Mouse (Mus musculus): Measurements from ENCODE around the gene Arpc1a. TPM values are rescaled to one million over a fixed set of nuclear protein-coding genes. Genes with fewer than 3 reads are reported as not detected.
"Not testable (repeated sequence)": the region's sequence is repeated elsewhere in the genome, so short reads cannot be mapped to it uniquely, and the experiment has no call there.

Arpc1a gene
- polyA plus RNA-seq (2015; fragmentation: Nextera tagmentation; extraction: Ambion mirVana), result 127 and 129 TPM in 2 replicates

GRCm38 (mm10) chr5:145083632-145084451, at the start of gene Arpc1a, which contains the start of gene Kpna7:
Gene Arpc1a, plus strand, starts transcription at chr5:145083830.
Gene Kpna7, minus strand, starts transcription at chr5:145084030.
- no peaks in the 10 kb centered on the region for H3K36me3 ChIP-seq (ENCODE audit: insufficient read depth, low read length)
- H3K27ac ChIP-seq (ENCODE audit: low read length), result peak within 1 kb of the TSS; percentile 85
- H3K9ac ChIP-seq (replicated peaks; ENCODE audit: low read depth), result peak within 1 kb of the TSS; percentile 93
- ATAC-seq, result peak; percentile 98
- no peaks in the 10 kb centered on the region for H3K9me3 ChIP-seq (ENCODE audit: low read length)
- peak within 1 kb of the TSS; percentile 85 for H3K4me2 ChIP-seq (replicated peaks; ENCODE audit: low read depth, low read length)
- under 1% methylated on average over 53 of the region's 54 CpGs for WGBS
- H3K4me3 ChIP-seq (ENCODE audit: low read depth, low read length), result peak within 1 kb of the TSS; percentile 89
- DNase-seq (ENCODE audit: low spot score), result peak; percentile 98
- no peak for TF ChIP-seq CTCF (IDR thresholded peaks at IDR 0.05)
- TF ChIP-seq EP300 (IDR thresholded peaks at IDR 0.05), result no peak
- no peaks in the 10 kb centered on the region for H3K27me3 ChIP-seq (replicated peaks; ENCODE audit: insufficient read depth, low read length)
- peaks cover 4% of the 10 kb centered on the region; the same call in 1 of the 2 replicates for H3K4me1 ChIP-seq (ENCODE audit: insufficient read depth, low read depth, low read length)

- DNase-seq (ENCODE audit: low spot score), result no peak
- no peaks in the 10 kb centered on the region for H3K9me3 ChIP-seq (ENCODE audit: low read length)
- TF ChIP-seq EP300 (IDR thresholded peaks at IDR 0.05) (no peak), CTCF (IDR thresholded peaks at IDR 0.05) (peak; percentile 52)
- no peaks in the 10 kb centered on the region for H3K27me3 ChIP-seq (replicated peaks; ENCODE audit: insufficient read depth, low read length)
- WGBS, result 36% methylated on average over 4 of the region's 4 CpGs
- no peak overlapping the region for H3K27ac ChIP-seq (ENCODE audit: low read length)
- H3K9ac ChIP-seq (replicated peaks; ENCODE audit: low read depth), result no peak overlapping the region
- no peaks in the 10 kb centered on the region for H3K36me3 ChIP-seq (ENCODE audit: insufficient read depth, low read length)
- no peak for ATAC-seq
- no peak overlapping the region for H3K4me2 ChIP-seq (replicated peaks; ENCODE audit: low read depth, low read length)
- no peak overlapping the region for H3K4me3 ChIP-seq (ENCODE audit: low read depth, low read length)
- H3K4me1 ChIP-seq (ENCODE audit: insufficient read depth, low read depth, low read length), result no peaks in the 10 kb centered on the region
Measured at GRCm38 (mm10) chr5:145041628-145042027, 42.0 kb upstream of the Arpc1a start.

- H3K4me3 ChIP-seq (ENCODE audit: low read depth, low read length); H3K4me1 ChIP-seq (ENCODE audit: insufficient read depth, low read depth, low read length); H3K4me2 ChIP-seq (replicated peaks; ENCODE audit: low read depth, low read length); DNase-seq (ENCODE audit: low spot score); H3K36me3 ChIP-seq (ENCODE audit: insufficient read depth, low read length); ATAC-seq; H3K27me3 ChIP-seq (replicated peaks; ENCODE audit: insufficient read depth, low read length); H3K27ac ChIP-seq (ENCODE audit: low read length); H3K9me3 ChIP-seq (ENCODE audit: low read length); H3K9ac ChIP-seq (replicated peaks; ENCODE audit: low read depth): not testable (repeated sequence)
- WGBS, result 42% methylated on average over 3 of the region's 3 CpGs
Measured at GRCm38 (mm10) chr5:145042690-145043089, 40.9 kb upstream of the Arpc1a start, which contains the start of gene 1700018F24Rik. Gene 1700018F24Rik, plus strand, starts transcription at chr5:145042990.

GRCm38 (mm10) chr5:145054187-145054586, 29.4 kb upstream of the Arpc1a start:
- H3K4me1 ChIP-seq (ENCODE audit: insufficient read depth, low read depth, low read length); H3K27ac ChIP-seq (ENCODE audit: low read length); ATAC-seq; H3K27me3 ChIP-seq (replicated peaks; ENCODE audit: insufficient read depth, low read length); H3K9me3 ChIP-seq (ENCODE audit: low read length); H3K36me3 ChIP-seq (ENCODE audit: insufficient read depth, low read length); H3K9ac ChIP-seq (replicated peaks; ENCODE audit: low read depth); H3K4me2 ChIP-seq (replicated peaks; ENCODE audit: low read depth, low read length); H3K4me3 ChIP-seq (ENCODE audit: low read depth, low read length); DNase-seq (ENCODE audit: low spot score): not testable (repeated sequence)
- 38% methylated on average over 3 of the region's 3 CpGs for WGBS

- DNase-seq (ENCODE audit: low spot score), result no peak
- H3K27me3 ChIP-seq (replicated peaks; ENCODE audit: insufficient read depth, low read length), result no peaks in the 10 kb centered on the region
- H3K4me3 ChIP-seq (ENCODE audit: low read depth, low read length), result no peak overlapping the region
- no peaks in the 10 kb centered on the region for H3K4me1 ChIP-seq (ENCODE audit: insufficient read depth, low read depth, low read length)
- H3K9me3 ChIP-seq (ENCODE audit: low read length), result no peaks in the 10 kb centered on the region
- ATAC-seq, result no peak
- no peak overlapping the region for H3K9ac ChIP-seq (replicated peaks; ENCODE audit: low read depth)
- H3K27ac ChIP-seq (ENCODE audit: low read length), result no peak overlapping the region
- TF ChIP-seq EP300 (IDR thresholded peaks at IDR 0.05) (no peak), CTCF (IDR thresholded peaks at IDR 0.05) (no peak)
- H3K4me2 ChIP-seq (replicated peaks; ENCODE audit: low read depth, low read length), result no peak overlapping the region
- 79% methylated on average over 8 of the region's 8 CpGs for WGBS
- H3K36me3 ChIP-seq (ENCODE audit: insufficient read depth, low read length), result no peaks in the 10 kb centered on the region
Measured at GRCm38 (mm10) chr5:145057907-145058306, 25.7 kb upstream of the Arpc1a start.

- H3K27me3 ChIP-seq (replicated peaks; ENCODE audit: insufficient read depth, low read length), result no peaks in the 10 kb centered on the region
- no peak overlapping the region for H3K27ac ChIP-seq (ENCODE audit: low read length)
- DNase-seq (ENCODE audit: low spot score) (no peak), ATAC-seq (no peak)
- no peak overlapping the region for H3K4me3 ChIP-seq (ENCODE audit: low read depth, low read length)
- no peaks in the 10 kb centered on the region for H3K4me1 ChIP-seq (ENCODE audit: insufficient read depth, low read depth, low read length)
- H3K9me3 ChIP-seq (ENCODE audit: low read length), result no peaks in the 10 kb centered on the region
- 85% methylated on average over 7 of the region's 7 CpGs for WGBS
- H3K36me3 ChIP-seq (ENCODE audit: insufficient read depth, low read length), result no peaks in the 10 kb centered on the region
- TF ChIP-seq EP300 (IDR thresholded peaks at IDR 0.05), result no peak
- TF ChIP-seq CTCF (IDR thresholded peaks at IDR 0.05), result no peak
- no peak overlapping the region for H3K9ac ChIP-seq (replicated peaks; ENCODE audit: low read depth)
- H3K4me2 ChIP-seq (replicated peaks; ENCODE audit: low read depth, low read length), result no peak overlapping the region
Measured at GRCm38 (mm10) chr5:145058722-145059121, 24.9 kb upstream of the Arpc1a start.

Measured in lung, postnatal 0 days (tissue).